Mouse (Mus musculus) 3T3-L1 (cell line): ENCODE data around the gene Scgb1a1.
"Not testable (repeated sequence)": the region's sequence is repeated elsewhere in the genome, so short reads cannot be mapped to it uniquely, and the experiment has no call there.

ENCODE experiments used
- DNase-seq: peaks from one replicate; pipeline ENCODE4 v3.0.0-alpha.2; 2015; ENCODE audit warnings: low read depth, low spot score

The Scgb1a1 gene

DNA sequence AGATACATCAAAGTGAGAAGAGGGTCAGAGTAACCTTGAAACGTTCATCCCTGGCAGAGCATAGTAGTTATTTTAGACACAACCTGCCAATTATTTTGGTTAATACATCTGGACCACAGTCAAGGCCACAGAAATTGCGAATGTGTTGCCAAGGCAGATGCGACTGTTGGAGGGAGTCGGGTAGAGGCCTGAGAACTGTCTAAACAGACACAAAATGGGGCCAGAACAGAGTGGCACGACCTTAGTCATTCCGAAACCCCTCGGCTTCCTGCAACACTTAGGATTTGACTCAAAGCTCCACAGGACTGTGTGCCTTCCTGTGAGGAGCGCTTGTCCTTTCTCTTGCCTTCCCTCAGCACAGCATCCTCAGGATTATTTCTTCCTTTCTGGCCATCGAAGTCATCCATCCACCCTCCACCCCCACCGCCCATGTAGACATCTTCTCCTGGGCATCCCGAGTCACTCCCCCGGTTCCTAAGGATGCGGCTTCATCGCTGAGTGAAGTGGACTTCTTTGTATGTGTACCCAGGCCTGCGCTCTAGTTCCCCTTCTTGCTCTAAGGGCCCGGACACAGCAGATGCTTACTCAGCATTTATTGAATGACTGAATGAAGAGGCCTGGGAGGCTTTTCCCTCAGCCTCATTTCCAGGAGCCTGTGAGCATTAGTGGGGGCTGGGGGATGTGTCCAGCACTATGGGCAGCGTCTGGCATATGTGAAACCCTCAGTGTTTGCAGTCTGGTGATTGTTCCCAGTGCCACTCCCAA is 12.7 kb upstream of the Scgb1a1 start:
- no peak for DNase-seq

DNA sequence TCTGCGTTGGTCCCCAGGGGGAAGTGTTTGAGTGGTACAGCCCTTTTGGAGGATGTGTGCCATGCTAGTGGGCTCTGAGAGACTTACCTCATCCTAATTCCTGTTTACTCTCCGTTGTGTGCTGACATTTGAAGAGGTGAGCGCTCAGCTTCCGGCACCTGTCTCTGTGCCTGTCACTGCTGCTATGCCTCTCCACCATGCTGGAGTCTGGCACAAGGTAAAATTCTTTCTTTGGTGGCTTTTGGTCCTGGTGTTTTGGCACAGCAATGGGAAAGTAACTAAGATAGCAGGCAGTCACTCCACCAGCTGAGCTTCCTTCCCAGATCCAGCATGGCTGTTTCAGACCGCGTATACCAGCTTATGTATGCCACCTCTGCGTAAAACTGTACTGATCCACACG is 12.0 kb upstream of the Scgb1a1 start:
- DNase-seq, result no peak

DNA sequence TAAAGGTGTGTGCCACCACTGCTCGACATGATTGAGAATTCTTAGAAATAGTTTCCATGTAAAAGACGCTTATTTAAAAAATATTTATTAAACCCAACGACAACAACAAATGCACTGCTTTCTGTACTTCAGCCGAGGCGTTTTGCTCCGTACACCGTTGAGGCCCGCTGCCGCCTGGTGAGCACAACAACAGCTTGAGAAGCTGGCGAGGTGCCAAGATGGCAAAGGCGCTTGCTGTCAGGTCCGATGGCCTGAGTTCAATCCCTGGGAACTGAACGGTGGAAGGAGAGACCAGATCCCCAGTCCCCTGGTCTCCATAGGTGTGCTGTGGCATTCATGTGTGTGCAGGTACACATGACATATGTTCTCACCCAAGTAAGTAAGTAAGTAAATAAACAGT is 9.7 kb upstream of the Scgb1a1 start:
- no peak for DNase-seq

DNA sequence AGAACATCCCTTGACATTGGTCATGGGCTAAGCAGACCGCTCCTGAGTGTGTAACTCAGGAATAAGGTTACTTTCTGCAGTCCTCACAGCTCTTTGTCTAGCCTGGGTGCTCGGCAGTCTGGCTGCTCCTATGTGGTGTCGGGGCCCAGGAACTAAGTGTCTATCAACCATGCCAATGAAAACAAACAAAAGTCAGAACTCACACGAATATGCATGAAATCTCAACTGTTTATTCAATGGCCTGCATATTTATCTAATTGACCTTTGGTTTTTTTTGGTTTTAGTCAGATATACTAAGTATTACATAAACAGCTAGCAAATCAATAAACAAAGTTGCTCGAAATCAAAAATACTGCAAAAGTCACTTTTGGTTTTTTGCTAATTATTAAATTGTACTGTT is 7.4 kb upstream of the Scgb1a1 start:
- DNase-seq, result peak; percentile 28

DNA sequence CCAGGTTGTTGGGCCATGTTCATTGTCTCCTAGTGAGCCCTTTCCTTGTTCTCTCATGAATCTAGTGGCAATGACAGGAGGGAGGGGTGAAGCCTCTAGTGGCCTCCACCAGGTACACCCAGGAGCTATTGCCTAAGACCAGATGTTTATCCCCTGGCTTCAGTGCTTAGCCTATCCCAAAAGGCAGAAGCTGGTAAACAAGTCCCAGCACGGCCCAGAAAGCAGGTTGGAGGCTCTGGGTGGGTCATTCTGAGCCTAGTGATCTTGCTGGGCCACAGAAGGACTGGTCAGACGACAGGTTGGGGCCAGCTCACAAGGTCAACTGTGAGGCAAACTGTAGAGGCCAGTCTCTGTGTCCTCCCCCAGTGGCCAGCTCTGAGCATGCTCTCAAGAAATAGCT is 3.0 kb upstream of the Scgb1a1 start:
- DNase-seq, result no peak

DNA sequence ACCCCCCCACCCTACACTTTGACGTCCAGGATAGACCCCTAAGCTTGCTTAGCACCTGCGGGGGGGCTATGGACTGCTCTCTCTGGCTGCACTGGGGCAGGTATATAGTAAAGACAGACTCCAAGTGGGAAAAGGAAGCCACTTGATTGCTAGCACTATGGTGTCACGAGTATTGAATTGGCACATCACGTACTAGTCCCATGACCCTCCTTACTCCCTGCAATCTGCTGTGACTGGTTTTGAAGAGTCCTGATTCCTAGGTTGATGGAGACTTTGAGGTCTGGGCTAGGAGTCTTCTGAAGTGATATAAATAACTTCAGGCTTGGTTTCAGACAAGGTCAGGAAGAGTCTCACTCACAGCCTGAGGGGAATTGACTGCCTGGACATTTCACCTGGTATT is 2.4 kb upstream of the Scgb1a1 start:
- DNase-seq, result peak; percentile 37

GRCm38 (mm10) chr19:9083892-9084291 is 3.9 kb downstream of the Scgb1a1 start:
- DNase-seq, result not testable (repeated sequence)

DNA sequence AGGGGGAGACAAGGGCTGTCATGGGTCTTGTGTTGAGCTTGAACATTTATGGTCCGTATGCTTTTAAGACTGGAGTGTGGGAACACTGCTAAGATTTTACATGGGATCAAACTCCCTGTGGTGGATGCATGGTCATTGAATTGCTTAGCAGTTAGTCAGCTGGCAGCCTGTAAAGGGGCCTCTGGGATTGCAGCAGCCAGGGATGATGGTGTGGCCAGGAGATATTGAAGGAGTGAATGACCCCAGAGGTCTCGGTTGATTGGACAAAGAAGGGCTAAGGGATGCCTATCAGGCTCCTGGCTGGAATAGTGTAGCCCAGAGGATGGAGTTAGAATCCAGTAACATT is 4.8 kb downstream of the Scgb1a1 start:
- peak; percentile 89 for DNase-seq

- peak; percentile 94 for DNase-seq
These were observed 5.4 kb downstream of the Scgb1a1 start for GRCm38 (mm10) chr19:9082191-9083009.

DNA sequence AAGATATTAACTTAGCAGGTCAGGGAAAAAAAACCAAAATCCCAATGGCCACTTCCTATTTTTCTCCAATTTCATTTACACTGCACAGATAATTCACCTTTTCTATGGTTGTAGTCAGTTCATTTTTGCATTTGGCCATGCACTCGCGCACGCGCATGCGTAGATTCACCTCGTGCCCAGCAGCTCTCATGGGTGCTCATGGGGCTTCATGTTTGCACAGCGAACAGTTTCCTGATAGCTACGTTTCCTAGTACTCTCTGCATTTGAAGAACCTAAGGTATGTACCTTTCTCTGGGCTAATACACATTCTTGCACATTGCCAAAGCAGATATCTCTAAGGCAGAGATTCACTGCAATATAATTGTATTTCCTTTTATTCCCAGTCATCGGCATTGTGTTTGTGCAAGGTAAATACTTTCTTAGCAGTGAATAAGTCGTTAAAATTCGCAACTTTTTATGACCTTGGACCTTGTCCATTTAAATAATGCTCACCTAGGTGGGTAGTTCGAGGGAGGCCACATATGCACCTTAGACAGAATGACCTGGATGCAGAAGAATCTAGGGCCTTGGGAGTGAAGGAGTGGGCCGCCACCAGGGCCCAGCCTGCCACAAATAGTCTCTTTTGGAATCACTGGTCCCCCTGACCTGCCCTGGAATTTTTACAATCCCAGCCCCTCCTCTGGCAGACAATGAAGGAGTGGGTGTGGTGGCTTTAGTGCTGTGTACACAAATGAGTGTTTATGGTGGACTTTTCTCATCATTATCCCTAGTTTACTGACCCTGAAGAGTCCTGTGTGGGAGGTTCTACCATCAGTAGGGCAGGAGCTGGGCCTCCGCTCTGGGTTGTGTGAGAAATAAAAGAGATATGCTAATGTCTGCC is 6.2 kb downstream of the Scgb1a1 start:
- DNase-seq, result no peak

DNA sequence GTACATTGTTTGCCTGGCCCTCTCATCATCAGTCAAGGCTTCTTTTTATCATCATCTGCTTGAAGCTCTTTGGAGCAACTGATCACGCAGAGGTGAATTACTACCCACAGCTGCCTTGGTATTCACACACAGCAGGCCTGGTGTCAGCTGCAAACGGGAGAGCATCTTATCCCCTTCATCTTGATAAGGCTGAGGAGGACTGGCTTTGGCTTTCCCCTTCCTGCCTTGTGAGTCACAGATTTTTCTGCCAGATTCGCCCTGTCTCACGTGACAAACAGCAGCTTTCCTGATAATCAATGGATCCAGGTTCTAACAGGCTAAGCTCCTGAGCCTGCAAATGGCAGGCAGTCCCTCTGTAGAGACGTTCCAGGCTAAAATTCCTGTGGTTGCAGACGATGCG is 7.8 kb downstream of the Scgb1a1 start:
- DNase-seq, result peak; percentile 78

DNA sequence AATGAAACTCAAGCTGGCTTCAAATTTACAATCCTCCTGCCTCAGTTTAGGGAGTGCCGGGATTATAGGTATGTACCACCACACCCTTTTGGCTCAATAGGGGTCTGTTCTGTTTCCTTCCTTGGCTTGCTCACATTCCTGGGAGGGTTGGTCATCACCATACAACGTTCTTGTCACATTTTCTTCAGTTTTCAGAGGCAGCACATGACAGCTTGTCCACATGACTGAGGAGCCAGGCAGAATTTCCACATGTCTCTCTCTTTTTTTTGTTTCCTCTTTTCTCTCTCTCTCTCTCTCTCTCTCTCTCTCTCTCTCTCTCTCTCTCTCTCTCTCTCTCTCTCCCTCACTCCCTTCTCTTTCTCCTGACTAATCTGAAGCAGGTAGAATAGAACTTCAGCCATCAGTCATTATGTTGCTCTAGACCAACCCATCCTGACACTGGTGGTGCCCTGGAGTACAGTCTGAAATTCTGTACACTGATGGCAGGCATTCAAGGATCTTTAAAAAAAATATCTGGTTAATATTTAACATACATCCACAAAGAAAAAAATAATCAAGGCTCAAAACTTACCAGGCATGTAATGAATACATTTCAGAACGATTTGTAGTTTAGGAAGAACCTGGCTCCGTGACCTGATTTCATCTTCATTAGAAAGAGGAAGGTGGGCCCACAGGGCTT is 10.6 kb downstream of the Scgb1a1 start:
- DNase-seq, result peak; percentile 77

DNA sequence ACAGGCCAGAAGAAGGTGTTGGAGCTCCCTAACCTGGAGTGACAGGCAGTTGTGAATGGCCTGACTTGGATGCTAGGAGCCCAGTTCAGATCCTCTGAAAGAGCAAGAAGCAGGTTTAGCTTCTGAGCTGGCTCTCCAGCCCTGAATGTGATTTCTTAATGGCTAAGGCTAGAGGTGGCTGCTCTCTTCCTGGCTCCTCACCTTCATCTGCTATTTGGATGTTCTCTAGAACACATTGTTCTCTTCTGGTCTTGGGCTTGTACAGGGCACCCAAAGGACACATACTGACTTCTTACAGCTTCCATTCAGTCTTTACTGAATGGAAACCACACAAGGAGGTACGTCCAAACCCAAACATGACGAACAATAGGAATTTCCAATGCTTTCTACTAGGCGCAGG is 11.7 kb downstream of the Scgb1a1 start:
- DNase-seq, result no peak

DNA sequence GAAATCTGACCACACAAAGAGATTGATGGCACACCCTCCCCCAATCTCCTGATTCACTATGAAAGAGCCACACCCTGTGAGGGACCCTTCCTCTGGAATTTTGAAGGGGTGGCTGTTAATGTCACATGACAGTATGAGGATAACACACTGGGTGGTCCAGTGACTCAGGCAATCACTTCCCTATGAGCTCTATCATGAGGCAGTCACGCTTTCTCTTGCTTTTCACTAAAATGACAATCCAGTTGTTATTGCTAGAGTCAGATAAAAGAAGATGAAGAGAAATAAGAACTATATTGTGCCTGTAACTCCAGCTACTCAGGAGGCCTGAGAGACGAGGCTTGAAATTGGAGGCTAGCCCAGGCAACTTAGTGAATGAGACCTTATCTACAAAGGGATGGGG is 12.2 kb downstream of the Scgb1a1 start:
- peak; percentile 51 for DNase-seq

- DNase-seq, result no peak
These were observed 13.3 kb downstream of the Scgb1a1 start for GRCm38 (mm10) chr19:9074424-9074823.

GRCm38 (mm10) chr19:9073776-9074411 is 13.9 kb downstream of the Scgb1a1 start:
- peak; percentile 99 for DNase-seq

GRCm38 (mm10) chr19:9072157-9072530 is 15.6 kb downstream of the Scgb1a1 start:
- peak; percentile 66 for DNase-seq

DNA sequence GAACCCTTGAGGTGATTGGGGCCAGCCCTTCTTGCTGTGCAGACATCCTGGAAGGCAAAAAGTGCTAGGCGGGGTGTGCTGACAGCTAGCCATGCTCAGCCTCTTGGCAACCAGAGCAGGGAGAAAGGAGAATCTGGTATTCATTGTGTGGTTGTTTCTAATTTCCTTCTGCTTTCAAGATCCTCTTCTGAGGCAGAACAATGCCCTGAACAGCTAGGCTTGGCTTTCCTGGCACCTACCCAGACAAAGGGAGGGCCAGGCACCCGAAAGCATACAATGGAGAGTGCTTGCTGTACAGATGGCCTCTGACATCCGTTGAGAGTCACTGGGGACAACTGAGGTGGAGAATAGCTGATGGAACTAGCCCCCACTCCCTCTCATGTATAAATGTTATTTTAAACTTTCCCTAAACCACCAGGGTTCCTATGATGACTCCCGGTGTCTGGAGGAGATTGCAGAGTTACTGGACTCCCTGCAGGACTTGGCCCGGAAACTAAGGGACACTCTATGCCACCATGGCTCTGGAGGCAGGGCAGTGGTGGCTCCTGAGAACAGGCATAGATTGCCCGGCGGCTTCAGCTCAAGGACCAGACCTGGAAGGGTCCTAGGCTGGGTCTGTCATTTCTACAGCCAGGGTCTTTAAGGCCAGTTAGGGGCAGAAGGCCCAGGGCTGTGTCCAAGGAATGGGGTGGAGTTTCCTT is 16.2 kb downstream of the Scgb1a1 start:
- DNase-seq, result peak; percentile 91

GRCm38 (mm10) chr19:9070316-9070715 is 17.4 kb downstream of the Scgb1a1 start:
- DNase-seq, result no peak

GRCm38 (mm10) chr19:9069687-9070307 is 18.0 kb downstream of the Scgb1a1 start:
- DNase-seq, result no peak
